Mouse (Mus musculus): Measurements from ENCODE around the gene Chrna7. TPM values are rescaled to one million over a fixed set of nuclear protein-coding genes. Genes with fewer than 3 reads are reported as not detected.

Chrna7 gene
- polyA plus RNA-seq, 1 experiment from 2014 or later = 3.7 TPM

DNA sequence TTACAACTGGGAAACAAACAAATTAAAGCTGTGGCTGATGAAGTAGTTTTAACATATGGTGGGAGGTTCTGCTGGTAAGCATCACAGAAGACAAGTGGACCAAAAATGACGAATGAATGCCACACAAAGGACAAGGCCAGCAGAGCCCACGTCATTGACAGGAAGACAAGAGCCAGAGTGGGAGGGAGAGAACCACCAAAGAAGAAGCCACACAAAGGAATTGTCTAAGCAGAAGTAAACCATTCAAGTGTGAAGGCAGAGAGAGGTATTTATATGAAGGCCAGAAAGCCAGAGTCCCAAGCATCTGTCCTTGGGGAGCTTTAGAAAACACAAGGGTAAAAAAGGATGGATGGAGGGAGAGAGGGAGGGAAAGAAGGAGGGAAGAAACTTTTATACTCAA is 98.7 kb downstream of the Chrna7 start:
- no peaks in the 10 kb centered on the region for H3K27me3 ChIP-seq (replicated peaks; ENCODE audit: control insufficient read depth, insufficient read depth, low read length)
- no peak overlapping the region for H3K9ac ChIP-seq (ENCODE audit: low read length)
- ATAC-seq (no peak), DNase-seq (ENCODE audit: low spot score) (peak; percentile 17)
- no peaks in the 10 kb centered on the region for H3K9me3 ChIP-seq (replicated peaks; ENCODE audit: control insufficient read depth, low read length)
- no peak overlapping the region for H3K4me2 ChIP-seq (ENCODE audit: low read length)
- no peak overlapping the region for H3K27ac ChIP-seq (ENCODE audit: low read depth, low read length)
- WGBS = 6% methylated on average over 2 of the region's 2 CpGs
- H3K4me3 ChIP-seq (ENCODE audit: low read depth, low read length) = no peak overlapping the region
- H3K36me3 ChIP-seq (ENCODE audit: control insufficient read depth, insufficient read depth, low read length) = no peaks in the 10 kb centered on the region
- H3K4me1 ChIP-seq (ENCODE audit: control insufficient read depth, insufficient read depth, low read length) = no peaks in the 10 kb centered on the region

GRCm38 (mm10) chr7:63113252-63113651 is 99.1 kb downstream of the Chrna7 start:
- no peak overlapping the region for H3K9ac ChIP-seq (ENCODE audit: low read length)
- no peak overlapping the region for H3K4me3 ChIP-seq (ENCODE audit: low read depth, low read length)
- DNase-seq (ENCODE audit: low spot score) = no peak
- no peak overlapping the region for H3K4me2 ChIP-seq (ENCODE audit: low read length)
- H3K4me1 ChIP-seq (ENCODE audit: control insufficient read depth, insufficient read depth, low read length) = no peaks in the 10 kb centered on the region
- no peak overlapping the region for H3K27ac ChIP-seq (ENCODE audit: low read depth, low read length)
- no peaks in the 10 kb centered on the region for H3K27me3 ChIP-seq (replicated peaks; ENCODE audit: control insufficient read depth, insufficient read depth, low read length)
- no peaks in the 10 kb centered on the region for H3K36me3 ChIP-seq (ENCODE audit: control insufficient read depth, insufficient read depth, low read length)
- 74% methylated on average over 2 of the region's 2 CpGs for WGBS
- H3K9me3 ChIP-seq (replicated peaks; ENCODE audit: control insufficient read depth, low read length) = no peaks in the 10 kb centered on the region
- no peak for ATAC-seq

GRCm38 (mm10) chr7:63109348-63109747 is 103.0 kb downstream of the Chrna7 start:
- Histone ChIP-seq H3K9me3 (replicated peaks; ENCODE audit: control insufficient read depth, low read length) (no peaks in the 10 kb centered on the region), H3K27ac (ENCODE audit: low read depth, low read length) (no peak overlapping the region), H3K4me1 (ENCODE audit: control insufficient read depth, insufficient read depth, low read length) (no peaks in the 10 kb centered on the region), H3K4me3 (ENCODE audit: low read depth, low read length) (no peak overlapping the region), H3K9ac (ENCODE audit: low read length) (no peak overlapping the region), H3K27me3 (replicated peaks; ENCODE audit: control insufficient read depth, insufficient read depth, low read length) (no peaks in the 10 kb centered on the region), H3K36me3 (ENCODE audit: control insufficient read depth, insufficient read depth, low read length) (no peaks in the 10 kb centered on the region), H3K4me2 (ENCODE audit: low read length) (no peak overlapping the region)
- WGBS = 93% methylated on average over 4 of the region's 4 CpGs
- ATAC-seq (no peak), DNase-seq (ENCODE audit: low spot score) (no peak)

- Histone ChIP-seq H3K9ac (ENCODE audit: low read length) (no peak overlapping the region), H3K27ac (ENCODE audit: low read depth, low read length) (no peak overlapping the region), H3K36me3 (ENCODE audit: control insufficient read depth, insufficient read depth, low read length) (no peaks in the 10 kb centered on the region), H3K4me2 (ENCODE audit: low read length) (no peak overlapping the region), H3K27me3 (replicated peaks; ENCODE audit: control insufficient read depth, insufficient read depth, low read length) (no peaks in the 10 kb centered on the region), H3K4me1 (ENCODE audit: control insufficient read depth, insufficient read depth, low read length) (no peaks in the 10 kb centered on the region), H3K9me3 (replicated peaks; ENCODE audit: control insufficient read depth, low read length) (no peaks in the 10 kb centered on the region), H3K4me3 (ENCODE audit: low read depth, low read length) (no peak overlapping the region)
- no peak for DNase-seq (ENCODE audit: low spot score)
- WGBS = 75% methylated on average over 4 of the region's 4 CpGs
- no peak for ATAC-seq
Observed at GRCm38 (mm10) chr7:63085954-63086353, 126.4 kb downstream of the Chrna7 start.

DNA sequence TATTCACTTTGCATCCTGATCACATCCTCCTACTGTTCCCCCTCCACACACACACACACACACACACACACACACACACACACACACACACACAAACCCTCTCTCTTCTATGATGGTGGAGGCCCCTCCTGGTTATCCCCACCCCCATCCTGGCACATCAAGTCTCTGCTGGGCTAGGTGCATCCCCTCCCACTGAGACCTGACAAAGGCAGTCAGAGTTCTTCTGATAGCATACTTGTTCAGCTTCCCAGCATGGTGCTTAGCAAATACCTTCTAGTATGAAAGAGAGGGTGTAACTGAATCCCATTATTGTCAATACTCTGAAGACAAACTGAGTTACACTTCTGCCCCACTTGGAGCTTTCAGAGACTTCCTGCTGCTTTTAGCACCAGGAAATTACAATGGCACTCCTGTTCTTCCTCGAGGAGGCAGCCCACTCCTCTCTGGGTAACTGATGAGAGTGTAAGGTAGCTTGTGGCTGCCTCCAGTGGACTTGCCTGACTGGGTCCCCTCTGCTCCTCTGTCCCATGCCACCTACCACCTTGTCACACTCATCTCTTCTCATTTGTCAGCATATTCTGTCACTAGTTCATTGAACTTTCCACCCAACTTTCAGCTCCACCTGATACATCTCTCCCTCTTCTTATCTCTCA is 127.9 kb downstream of the Chrna7 start:
- no peak; the same call in 1 of the 2 replicates for ATAC-seq
- WGBS = 0% methylated on average over 1 of the region's 1 CpGs

DNA sequence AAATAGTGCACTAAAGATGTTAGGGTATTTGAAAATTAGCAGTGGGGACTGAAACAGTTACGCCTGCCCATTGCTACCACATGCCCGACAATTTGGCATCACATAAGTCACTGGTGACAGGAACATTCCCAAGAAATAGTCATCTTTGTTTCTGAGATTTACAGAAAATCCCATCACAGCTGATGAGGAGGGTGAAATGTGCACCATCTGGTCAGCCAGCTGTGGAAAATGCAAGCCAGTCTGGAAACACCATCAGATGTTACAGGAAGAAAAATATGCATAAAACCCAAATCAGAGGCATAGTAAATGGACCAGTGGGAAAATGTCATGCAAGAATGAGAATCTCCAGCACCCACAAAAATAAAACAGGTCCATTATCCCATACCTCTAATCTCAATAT is 151.4 kb downstream of the Chrna7 start:
- 70% methylated on average over 2 of the region's 2 CpGs for WGBS

More for the DNA sequence above, 127.9 kb downstream of the Chrna7 start:
- Histone ChIP-seq H3K4me2 (ENCODE audit: low read length) (no peak overlapping the region), H3K27ac (ENCODE audit: low read depth, low read length) (no peak overlapping the region), H3K4me1 (ENCODE audit: control insufficient read depth, insufficient read depth, low read length) (no peaks in the 10 kb centered on the region), H3K9ac (ENCODE audit: low read length) (no peak overlapping the region), H3K4me3 (ENCODE audit: low read depth, low read length) (no peak overlapping the region), H3K9me3 (replicated peaks; ENCODE audit: control insufficient read depth, low read length) (no peaks in the 10 kb centered on the region), H3K36me3 (ENCODE audit: control insufficient read depth, insufficient read depth, low read length) (no peaks in the 10 kb centered on the region), H3K27me3 (replicated peaks; ENCODE audit: control insufficient read depth, insufficient read depth, low read length) (no peaks in the 10 kb centered on the region)
- DNase-seq (ENCODE audit: low spot score) = peak; percentile 16

More for the DNA sequence above, 151.4 kb downstream of the Chrna7 start:
- Histone ChIP-seq H3K36me3 (ENCODE audit: control insufficient read depth, insufficient read depth, low read length) (no peaks in the 10 kb centered on the region), H3K9me3 (replicated peaks; ENCODE audit: control insufficient read depth, low read length) (no peaks in the 10 kb centered on the region), H3K4me2 (ENCODE audit: low read length) (no peak overlapping the region), H3K4me1 (ENCODE audit: control insufficient read depth, insufficient read depth, low read length) (no peaks in the 10 kb centered on the region), H3K27me3 (replicated peaks; ENCODE audit: control insufficient read depth, insufficient read depth, low read length) (no peaks in the 10 kb centered on the region), H3K4me3 (ENCODE audit: low read depth, low read length) (no peak overlapping the region), H3K9ac (ENCODE audit: low read length) (no peak overlapping the region), H3K27ac (ENCODE audit: low read depth, low read length) (no peak overlapping the region)
- no peak for ATAC-seq
- no peak for DNase-seq (ENCODE audit: low spot score)

Other genes with a start within 250 kb of the Chrna7 start
- 2.0 and 2.6 TPM in 2 replicates for gene Otud7a, start 232.2 kb upstream of the Chrna7 start, polyA plus RNA-seq (2014; fragmentation: Nextera tagmentation; extraction: Ambion mirVana)

Data from forebrain, embryonic 14.5 days (tissue).